Mouse (Mus musculus) left cerebral cortex, adult 8-10 months (tissue): Measurements from ENCODE around the gene Efna3. TPM values are rescaled to one million over a fixed set of nuclear protein-coding genes. Genes with fewer than 3 reads are reported as not detected.
A peak's percentile ranks its signal among the peaks of the same experiment; 100 is the strongest.

Experiments used
- DNase-seq, 2 experiments: peaks; one replicate each; pipeline ENCODE4 v3.0.0; 2022; ENCODE audit warnings: low spot score in 2 of 2
- total RNA-seq, 4 experiments: library from RNA; stranded (reverse); gene quantifications; 2 replicates each; pipeline ENCODE4 v1.2.4; 2022

Efna3 gene
- total RNA-seq, 4 experiments from 2014 or later, result 50.1 to 61.2 (median 55.3) TPM

DNA sequence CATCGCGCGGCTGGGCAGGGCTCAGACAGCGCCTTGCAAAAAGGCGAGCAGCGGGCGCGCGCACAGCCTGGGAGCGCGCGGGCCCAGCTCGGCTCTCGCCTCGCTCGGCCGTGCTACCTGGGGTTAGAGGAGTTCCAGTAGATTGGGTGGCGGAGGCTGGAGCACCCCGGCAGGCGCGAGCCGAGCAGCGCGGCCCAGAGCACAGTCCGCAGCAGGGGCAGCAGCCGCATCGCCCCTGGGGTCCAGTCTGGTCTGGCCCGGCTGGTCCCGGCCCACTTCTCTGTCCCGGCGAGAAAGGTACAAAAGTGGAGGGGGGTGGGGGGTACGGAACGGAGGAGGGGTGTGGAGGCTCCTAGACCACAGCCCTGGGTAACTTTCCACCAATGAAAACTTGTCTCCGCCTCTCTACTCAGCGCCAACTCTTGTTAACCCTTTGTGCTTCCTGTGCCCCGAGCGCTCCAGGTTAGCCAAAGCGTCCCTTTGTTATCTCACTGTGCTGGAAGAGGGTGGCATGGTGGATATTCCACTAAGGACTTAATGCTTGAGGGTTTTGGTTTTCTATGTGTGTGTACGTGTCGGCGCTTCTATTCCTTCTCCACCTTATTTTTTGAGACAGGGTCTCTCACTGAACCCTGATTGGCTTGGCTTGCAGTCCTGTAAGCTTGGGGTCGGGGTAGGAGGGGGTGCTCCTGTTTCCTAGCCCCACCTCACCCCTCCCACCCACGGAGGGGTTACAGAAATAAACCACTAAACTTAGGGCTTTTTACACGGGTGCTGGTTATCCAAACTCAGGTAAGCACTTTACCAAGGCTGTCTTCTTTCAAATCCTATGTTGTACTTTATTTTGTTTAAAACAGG, 15.2 kb upstream of the Efna3 start, which contains the start of gene Efna4:
Gene Efna4 (minus strand): TSS at position 308 of the 858 bp plus-strand sequence.
- DNase-seq, result no peak

DNA sequence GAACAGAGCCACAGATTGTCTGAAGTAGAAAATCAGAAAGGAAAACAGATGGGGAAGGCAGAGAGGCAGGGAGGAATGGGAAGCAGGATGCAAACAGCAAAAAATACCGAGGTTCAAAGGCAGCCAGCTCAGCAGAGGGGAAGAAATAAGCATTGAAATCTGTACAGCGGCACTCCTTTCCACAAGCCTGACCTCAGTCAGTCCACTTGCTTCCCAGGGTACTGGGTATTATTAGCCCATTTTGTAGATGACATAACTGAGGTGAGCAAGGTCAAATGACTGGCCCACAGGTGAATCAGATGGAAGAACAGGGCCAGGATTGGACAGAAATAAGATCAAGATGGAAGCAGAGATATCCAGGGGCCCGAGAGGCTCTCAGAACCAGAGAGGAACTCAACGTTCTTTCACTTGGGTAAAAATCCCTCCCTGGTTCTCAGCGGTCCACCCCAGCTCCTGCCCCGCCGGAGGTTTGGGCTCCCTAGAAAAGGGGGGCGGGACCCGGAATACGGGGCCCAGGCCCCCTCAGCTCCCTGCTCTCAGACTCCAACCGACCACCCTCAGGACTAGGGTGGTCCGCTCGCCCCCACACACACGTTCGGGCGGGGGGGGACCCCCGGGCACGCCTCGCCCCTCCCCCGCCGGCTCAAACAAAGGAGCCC, 14.4 kb upstream of the Efna3 start:
- no peak for DNase-seq

DNA sequence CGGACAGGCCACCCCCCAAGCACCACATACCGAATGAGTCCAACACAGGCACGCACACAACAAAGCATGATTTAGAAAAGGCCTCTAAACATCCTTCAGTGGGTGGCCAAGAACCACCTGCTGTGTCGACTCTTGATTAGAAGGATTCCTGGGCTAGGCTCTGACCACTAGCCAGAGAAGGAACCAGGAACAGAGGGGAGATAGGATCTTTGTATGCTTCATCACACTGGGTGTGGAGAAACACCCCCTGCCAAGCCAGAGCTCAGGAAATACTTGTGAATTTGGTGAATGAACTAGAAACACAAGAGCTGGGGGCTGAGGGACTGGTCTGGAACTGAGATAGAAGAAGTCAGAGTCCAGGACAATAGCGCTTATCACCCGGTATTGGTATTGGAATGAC, 13.8 kb upstream of the Efna3 start:
- no peak for DNase-seq

DNA sequence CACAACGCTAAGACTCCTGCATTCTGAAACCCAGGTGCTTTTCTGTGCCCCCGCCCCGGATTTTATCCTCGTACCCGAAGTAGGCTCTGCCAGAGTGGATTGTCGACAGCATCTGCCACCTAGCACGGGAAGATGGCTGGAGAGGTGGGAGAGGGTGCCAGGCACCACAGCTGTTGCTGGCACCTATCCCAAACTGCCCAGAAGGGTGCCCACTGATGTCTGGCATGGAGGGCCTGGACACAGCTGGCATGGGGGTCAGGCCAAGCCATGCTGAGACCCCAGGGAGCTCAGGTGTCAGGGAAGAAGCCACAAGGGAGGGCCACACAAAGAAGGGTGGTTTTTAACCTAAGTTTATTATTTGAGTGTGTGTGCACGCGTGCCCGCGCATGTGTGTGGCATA, 10.3 kb upstream of the Efna3 start:
- no peak for DNase-seq

DNA sequence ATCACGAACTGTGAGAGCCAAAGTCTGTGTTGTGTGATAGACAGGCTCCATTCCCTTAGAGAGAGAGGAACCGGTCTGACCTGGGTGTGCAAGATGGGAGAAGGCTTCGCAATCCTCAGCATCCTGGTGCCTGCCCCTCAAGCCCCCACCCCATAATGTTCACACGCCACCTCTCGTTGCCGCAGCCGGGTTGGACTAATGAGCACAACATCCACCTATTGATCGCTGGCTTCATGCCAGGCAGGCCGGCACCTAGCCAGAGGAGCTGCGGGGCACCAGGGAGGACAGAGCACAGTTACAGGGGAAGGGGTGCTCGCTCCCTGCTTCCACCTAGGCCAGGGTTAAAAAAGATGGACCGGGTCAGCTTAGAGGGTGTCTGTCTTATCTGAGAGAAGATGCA, 9.7 kb upstream of the Efna3 start:
- no peak for DNase-seq

DNA sequence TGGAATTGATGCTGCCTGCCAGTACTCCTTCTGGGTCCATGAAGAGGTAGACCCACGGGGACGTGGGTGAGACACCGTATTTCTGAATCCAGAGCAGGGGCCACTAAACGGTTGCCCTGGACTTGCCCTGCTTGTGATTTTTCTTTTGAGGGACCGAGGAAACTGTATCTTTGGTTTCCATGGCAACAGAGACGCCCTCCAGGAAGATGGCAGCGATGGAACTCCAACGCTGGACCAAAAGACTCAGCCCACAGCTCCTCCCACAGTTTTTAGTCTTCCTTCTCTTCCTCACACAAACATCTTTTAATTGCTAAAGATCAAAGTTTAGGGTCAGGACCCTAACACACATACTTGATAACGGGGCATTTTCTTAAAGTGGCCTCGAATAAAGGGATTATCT, 9.2 kb upstream of the Efna3 start:
- DNase-seq, result no peak

DNA sequence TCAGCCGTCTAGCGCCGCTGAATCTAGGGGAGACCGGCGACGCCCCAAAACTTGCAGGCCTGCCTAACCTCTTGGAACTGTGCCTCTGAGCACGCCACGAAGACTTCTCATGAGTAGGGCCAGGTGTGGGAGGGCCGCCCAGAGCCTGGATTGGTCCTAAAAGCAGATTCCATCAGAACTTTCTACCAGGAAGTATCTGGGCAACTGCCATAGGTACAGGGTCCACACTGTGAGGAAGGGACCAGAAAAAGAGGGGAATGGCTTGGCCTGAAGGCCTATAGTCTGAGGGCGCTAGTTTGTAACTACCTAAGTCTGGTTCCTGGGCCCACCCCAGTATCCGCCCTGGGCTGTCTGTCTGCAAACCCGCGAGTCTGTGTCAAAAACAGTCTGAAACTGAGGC, 8.8 kb upstream of the Efna3 start:
- no peak for DNase-seq

DNA sequence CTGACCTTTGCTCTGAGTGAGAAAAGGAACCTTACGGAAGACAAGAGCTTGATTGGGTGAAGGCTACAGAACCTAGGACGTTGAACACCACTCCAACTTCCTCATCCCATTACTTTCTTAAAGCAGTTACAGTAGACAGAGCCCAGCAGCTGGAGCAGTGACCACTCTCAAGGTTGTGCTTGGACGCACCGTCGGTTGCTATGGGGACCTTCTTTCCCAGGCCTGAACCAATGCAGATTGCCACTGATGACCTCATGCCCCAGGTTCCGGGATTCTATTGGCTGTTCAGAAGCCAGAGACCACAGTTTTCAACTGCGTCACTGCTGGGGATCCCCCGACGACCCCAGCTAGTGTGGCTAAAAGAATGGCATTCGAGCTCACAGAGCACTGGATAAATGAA, 8.2 kb upstream of the Efna3 start:
- no peak for DNase-seq

DNA sequence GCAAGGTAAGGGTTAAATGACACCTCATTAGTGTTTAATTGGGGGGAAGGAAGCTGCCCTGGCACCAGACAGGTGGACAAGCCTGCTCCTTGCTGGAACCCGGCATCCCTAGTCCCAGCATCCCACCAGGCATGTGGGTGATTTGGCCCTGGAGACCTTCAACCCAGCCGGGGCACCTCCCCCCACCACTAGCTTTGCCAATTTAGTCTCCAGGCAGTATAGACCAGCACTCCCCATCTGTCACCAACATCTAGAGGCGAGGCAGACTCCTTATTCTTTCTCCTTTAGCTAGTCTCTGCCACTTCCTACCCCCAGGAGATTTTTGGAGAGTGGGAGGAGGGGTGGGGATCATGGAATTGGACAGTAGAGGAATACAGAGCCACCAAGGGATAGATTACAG, 7.6 kb upstream of the Efna3 start:
- no peak for DNase-seq

DNA sequence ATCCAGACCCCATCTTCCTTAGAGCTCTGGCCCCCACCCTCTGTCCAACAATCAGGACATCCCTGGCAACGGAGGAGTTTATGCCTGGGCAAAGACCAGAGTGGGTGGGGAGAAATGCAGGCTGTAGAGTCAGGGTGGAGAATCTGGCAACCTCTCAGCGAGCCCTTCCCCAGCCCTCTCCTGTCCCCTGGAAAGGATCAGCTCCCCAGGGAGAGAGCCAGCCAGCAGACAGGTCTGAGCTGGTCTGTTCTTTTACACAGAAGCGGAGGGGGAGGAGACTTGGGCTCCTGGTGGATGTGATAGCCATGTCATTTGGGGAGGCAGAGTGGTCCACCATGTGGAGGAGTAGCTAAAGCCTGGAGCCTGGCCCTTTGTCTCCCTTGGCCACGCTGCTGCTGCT, 5.9 kb upstream of the Efna3 start:
- no peak for DNase-seq

DNA sequence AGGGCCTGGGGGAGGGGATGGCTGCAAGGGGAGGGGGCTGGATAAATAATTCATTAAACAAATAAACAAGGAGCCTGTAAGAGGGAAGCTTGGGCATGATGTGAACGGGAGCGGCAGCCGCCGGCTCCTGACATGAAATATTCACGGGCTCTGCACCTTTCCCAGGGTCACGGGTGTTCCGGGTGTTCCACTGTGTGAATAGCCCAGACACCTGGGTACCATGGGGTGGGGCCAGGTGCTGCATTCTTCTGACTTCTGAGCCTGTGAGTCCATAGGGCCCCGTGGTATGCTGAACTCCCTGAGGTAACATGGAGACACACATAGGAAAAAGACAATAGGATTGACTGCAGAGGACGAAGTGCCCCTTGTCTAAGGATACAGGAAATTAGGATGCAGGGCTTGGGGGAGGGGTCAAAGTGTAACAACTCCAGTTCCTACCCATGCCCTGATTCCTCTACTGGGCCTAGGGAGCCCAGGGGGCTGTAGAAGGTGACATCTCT, 4.7 kb upstream of the Efna3 start:
- no peak for DNase-seq

DNA sequence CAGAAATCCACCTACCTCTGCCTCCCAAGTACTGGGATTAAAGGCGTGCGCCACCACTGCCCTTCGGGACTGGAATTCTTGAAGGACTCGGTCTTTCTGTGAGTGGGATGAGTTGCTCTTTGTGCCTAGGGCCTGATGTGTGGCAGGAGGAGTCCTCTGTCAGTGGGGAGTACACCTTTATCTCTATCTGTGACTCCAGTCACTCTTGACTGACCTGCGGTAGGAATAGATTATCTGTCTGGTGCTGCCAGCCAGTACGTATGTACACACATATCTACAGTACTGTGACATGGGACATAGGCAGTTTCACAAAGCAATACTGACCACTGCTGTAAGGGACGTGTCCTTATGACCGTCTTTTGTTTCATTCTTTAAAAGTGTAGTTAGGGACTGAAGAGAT, 3.1 kb upstream of the Efna3 start:
- DNase-seq, result no peak

DNA sequence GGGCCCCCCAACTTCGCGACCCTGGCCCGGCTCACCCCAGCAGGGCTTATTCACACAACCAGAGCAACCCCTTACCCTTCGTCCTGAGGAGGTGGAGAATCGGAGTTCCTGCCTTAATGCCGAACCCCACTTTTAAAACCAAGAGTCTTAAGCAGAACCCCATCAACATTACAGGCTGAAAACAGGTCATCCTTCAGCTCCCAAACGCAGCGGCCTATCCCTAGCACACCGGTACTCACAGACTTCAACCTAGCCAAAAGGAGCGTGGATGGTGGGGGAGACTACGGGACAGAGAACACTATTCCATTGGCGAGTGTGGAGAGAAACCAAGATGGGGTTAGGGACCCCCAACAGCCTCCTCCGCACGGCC, 649 bp downstream of the Efna3 start:
- no peak for DNase-seq

DNA sequence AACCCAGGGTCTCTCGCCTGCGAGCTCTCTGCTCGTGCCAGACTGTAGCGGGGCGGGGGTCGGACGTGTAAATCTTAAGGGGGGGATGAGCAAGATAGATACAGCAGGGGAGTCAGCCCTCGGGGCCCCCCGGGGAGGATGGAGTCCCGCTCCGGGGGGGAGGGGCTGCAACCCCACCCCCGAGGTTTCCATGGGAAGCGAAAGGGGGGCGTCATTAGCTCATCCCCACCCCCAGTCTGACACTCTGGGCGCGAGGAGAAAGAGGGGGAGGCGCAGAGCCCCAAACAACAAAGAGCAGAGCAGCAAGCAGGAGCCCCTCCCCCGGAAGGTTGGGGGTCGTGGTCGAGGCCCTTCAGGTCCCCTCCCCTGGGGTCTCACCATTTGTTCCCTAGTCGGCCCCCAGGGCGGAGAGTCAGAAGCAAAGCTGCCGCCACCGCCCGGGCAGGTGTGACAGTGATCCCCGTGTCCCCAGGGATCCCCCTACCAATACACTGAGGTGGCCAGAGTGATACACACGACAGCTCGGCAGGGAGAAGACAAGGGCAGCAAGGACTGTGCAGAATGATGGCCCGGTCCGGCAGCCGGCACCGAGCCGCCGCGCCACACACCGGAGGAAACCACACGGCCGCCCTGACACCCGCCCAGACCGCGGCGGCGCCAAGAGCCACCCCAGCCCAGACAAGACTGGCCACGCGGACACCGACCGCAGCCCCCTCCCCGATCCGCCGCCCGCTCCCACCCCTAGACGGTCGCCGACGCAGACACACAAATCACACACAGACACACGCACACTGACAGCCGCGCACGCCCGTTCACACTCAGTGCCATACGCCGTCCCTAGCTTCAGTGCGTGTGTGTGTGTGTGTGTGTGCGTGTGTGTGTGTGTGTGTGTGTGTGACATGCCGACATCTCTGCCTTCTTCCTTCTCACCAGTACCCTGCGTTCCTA, 1.3 kb downstream of the Efna3 start:
- peak in 1 of 2 experiments; percentile 63 for DNase-seq

DNA sequence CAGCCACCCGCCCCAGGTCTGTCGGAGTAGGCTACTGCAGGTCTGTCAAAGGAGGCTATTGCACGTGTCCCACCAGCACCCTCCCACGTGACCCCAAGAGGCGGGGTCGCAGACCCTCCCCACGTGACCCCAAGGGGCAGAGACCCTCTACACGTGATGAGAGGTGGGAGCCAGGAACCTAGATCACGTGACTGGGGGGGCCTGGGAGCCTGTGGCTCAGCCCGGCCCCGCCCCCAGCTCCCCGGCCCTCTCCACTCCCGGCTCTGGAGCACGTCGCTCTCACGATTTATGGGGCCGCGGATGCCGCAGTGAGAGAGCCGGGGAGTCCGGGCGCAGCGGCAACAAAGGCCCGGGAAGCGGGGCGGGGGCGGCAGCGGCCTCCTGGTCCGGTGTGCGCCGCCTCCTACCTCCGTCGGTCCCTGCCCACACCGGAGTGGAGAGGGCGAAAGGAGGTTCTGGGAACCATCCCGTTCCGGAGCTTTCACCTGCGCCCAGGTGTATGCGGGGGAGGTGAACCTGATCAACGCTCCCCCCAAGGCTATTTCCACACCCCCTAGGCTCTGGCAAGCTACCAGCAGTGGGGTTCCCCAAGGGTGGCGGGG, 2.1 kb downstream of the Efna3 start:
- DNase-seq, result no peak

DNA sequence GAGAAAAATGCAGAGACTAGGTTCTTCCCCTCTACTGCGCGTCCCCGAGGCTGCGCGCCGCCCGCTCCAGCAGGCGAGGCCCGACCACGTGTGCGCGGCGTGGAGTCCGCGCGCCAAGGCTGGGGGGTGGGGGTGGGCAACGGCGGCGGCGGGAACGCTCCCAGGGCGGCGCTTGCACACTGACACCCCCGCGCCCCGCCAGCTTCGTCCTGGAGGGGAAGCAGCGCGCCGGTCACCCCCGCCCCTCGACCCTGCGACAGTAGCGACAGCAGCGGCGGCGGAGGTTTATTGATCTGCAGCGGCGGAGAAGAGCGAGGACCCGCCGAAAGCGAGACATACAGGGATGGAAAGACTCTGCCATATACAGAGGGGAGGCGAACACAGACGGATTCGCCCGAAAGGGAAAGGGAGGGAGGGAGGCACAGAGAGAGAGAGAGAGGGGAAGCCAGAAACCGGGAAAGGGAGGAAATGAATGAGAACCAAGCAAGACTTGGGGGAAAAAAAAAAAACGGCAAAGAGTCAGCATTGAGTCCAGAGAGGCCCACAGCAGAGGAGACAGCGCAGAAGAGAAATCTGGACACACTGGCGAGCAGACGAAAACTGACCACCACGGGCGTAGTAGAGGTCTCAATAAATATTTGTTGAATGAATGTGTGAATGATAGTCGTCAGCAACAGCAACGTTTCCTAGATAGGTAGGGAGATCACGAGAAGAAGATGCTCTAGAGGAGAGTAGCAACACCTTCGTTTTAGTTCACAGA, 3.0 kb downstream of the Efna3 start:
- peak in 1 of 2 experiments; percentile 45 for DNase-seq

DNA sequence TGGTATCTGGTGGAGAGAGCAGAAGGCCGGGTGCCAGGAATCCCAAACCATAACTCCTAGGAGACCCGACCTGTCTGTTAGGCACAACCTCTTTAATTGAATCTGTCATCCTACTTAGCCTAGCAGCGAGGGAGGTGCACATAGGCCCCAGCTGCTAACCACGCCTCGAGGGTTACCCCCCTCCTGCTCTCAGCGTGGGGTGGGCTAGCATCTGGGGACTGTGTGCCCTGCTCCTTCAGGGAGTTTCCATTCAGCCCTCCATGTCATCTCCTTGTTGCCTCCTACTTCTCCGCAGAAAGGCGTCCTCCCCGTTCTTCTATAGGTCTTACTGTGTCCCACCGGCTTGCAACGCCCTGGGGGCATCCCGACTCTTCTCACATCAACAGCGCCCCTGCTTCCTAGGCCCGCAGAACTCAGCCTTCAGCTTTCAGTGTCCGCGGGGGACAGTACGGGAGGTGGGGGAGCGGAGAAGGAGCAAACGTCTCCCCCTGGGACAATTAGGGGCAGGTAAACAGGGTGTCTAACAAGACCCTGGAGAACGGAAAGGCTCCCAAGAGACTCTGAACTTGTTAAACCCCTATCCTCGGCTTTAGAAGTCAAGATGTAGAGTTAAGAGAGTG, 3.7 kb downstream of the Efna3 start:
- peak in 1 of 2 experiments; percentile 27 for DNase-seq

DNA sequence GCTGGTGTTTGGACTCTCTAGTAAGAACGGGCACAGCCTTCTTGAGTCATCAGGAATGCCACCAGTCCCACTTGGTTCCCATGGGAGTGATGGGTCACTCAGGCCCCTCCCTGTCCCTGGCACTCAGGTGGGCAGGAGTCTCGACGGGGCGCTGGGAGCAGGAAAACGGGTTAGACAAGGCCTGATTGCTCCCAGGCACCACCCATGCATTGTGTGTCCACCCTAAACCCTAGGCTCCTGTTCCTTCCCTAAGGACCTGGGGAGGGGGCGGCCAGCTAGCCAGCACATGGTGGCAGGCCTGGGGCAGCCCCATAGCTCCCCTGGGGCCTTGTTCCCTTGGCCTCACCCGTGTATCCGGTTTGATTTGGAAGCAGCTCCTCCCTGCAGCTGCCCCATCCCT, 4.4 kb downstream of the Efna3 start:
- no peak for DNase-seq

DNA sequence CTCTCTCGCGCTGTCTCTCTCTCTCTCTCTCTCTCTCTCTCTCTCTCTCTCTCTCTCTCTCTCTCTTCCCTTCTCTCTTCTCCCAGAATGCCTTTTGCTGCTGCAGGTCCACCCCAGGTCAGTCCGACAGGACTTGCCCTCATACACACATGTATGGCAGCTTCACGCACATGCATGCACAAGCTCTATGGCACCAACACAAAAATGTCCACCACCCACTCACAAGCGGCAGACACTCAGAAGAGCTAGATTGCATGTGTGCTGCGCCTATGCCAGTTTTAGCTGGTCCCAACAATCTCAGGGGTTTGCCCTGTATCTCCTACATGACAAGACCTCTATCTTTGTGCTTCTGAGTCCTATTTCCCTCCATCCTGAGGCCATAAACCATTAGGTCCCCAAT, 5.5 kb downstream of the Efna3 start:
- peak in 1 of 2 experiments; percentile 41 for DNase-seq

DNA sequence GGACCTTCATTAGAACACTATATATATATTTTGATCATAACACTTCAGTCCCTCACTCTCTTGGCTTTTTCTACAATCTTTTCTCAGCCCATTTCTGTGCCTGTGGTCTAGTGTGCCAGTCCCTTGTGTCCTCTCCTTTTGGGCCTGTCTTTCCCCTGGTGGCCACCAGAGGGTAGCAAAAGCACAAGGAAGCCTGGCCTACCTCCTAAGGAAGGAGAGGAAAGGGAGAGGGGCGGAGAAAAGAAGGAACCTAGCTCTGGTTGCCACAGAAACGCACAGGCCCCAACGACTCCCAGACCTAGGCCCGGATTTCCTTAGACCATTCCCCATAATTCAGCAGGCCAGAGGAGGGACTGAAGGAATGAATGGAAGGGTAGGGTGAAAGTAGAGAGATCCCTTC, 5.9 kb downstream of the Efna3 start:
- peak; percentile 83 to 85 for DNase-seq
